25 mouse cellular contexts compared by ENCODE assay signal in the genomic region with DNA sequence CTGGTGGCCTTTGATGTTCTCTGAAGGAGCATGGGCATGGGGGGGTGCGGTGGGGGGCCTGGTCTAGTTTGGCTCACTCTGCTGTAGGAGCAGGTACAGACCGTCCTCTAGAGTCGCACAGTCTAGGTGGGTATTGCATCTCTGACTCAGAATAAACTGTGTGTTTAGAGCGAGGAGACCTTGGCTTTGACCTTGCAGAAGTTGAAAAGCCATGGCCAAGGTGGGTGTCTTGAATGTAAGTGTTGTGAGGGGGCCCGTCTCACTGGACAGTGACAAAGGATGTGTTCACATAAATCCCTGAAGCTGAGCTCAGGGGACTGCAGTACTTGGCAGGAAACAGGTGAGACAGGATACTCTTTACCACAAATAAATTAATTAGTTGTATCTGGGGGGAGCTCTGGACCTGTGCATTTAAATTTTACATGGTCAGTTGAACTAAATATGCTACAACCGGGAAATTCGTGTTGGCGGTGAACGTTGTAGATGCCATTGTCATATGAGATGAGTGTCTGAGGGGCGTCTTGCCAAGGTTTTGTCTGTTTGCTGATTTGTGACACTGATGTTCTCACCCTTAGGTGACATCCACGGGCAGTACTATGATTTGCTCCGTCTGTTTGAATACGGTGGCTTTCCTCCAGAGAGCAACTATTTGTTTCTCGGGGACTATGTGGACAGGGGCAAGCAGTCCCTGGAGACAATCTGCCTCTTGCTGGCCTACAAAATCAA. TPM values are rescaled to one million over a fixed set of nuclear protein-coding genes. Genes with fewer than 3 reads are reported as not detected.
A peak's percentile ranks its signal among the peaks of the same experiment; 100 is the strongest.
DNase-seq lines count a peak whose midpoint lies in the region; ATAC-seq and TF ChIP-seq lines count a peak whose summit lies in the region.
"Had no signal": no experiment of that assay in that cellular context is flagged by ENCODE, and none has a peak within 500 bp of the region (broad histone marks: within the 10 kb centered on the region; RNA-seq: fewer than 3 reads in every experiment).

No protein-coding gene starts in this region.

- TF ChIP-seq POLR2A in kidney, adult 2 months (IDR thresholded peaks at IDR 0.05; ENCODE audit: low read depth, low read length) = no peak

- H3K27ac ChIP-seq in heart, embryonic 12.5 days (ENCODE audit: poor library complexity, severe bottlenecking) = 0 out of 2 replicates have a peak overlapping the region, but pooled peaks have one; percentile 52
- no peak overlapping the region for H3K27ac ChIP-seq in kidney, adult 2 months (ENCODE audit: insufficient read depth, low read depth, low read length)
- no peak overlapping the region for H3K27ac ChIP-seq in kidney, embryonic 14.5 days (ENCODE audit: low read depth, low read length)
- no peak overlapping the region for H3K27ac ChIP-seq in lung, postnatal 0 days (ENCODE audit: low read length)
- H3K27ac ChIP-seq: embryonic facial prominence, embryonic 10.5 days; forebrain, embryonic 13.5 days; heart, embryonic 10.5 days; hindbrain, embryonic 15.5 days had no signal

- peaks cover 50% of the 10 kb centered on the region for H3K4me1 ChIP-seq in heart, embryonic 12.5 days (replicated peaks)
- peaks cover 41% of the 10 kb centered on the region for H3K4me1 ChIP-seq in kidney, adult 2 months (ENCODE audit: control insufficient read depth, insufficient read depth, low read length)
- peaks cover 27% of the 10 kb centered on the region for H3K4me1 ChIP-seq in kidney, embryonic 14.5 days (ENCODE audit: control insufficient read depth, insufficient read depth, low read length)
- peaks cover 9% of the 10 kb centered on the region; the same call in 1 of the 2 replicates for H3K4me1 ChIP-seq in lung, postnatal 0 days (ENCODE audit: insufficient read depth, low read depth, low read length)

- no peak overlapping the region for H3K9ac ChIP-seq in heart, embryonic 12.5 days
- no peak overlapping the region for H3K9ac ChIP-seq in kidney, embryonic 14.5 days (ENCODE audit: low read depth, low read length)
- no peak overlapping the region for H3K9ac ChIP-seq in lung, postnatal 0 days (replicated peaks; ENCODE audit: low read depth)
- H3K9ac ChIP-seq: forebrain, embryonic 13.5 days; forebrain, postnatal 0 days; hindbrain, embryonic 15.5 days had no signal

- 85% methylated on average over 14 of the region's 14 CpGs for WGBS in heart, embryonic 12.5 days
- 64% methylated on average over 14 of the region's 14 CpGs for WGBS in kidney, adult 2 months
- WGBS in kidney, embryonic 14.5 days = 86% methylated on average over 14 of the region's 14 CpGs
- WGBS in lung, postnatal 0 days = 65% methylated on average over 14 of the region's 14 CpGs

- no peaks in the 10 kb centered on the region for H3K27me3 ChIP-seq in heart, embryonic 12.5 days (replicated peaks)
- no peaks in the 10 kb centered on the region for H3K27me3 ChIP-seq in kidney, adult 2 months (replicated peaks; ENCODE audit: control insufficient read depth, insufficient read depth, low read length)
- no peaks in the 10 kb centered on the region for H3K27me3 ChIP-seq in kidney, embryonic 14.5 days (ENCODE audit: control insufficient read depth, insufficient read depth, low read length)
- no peaks in the 10 kb centered on the region for H3K27me3 ChIP-seq in lung, postnatal 0 days (replicated peaks; ENCODE audit: insufficient read depth, low read length)
- H3K27me3 ChIP-seq: CH12.LX; forebrain, embryonic 13.5 days; hindbrain, embryonic 15.5 days; Patski had no signal

- no peak for TF ChIP-seq CTCF in kidney, adult 2 months (conservative IDR thresholded peaks at IDR 0.05; ENCODE audit: insufficient read depth, insufficient read length, low read depth, low read length)
- TF ChIP-seq CTCF in lung, postnatal 0 days (IDR thresholded peaks at IDR 0.05) = no peak

- no peak for ATAC-seq in heart, embryonic 12.5 days (ENCODE audit: insufficient number of reproducible peaks, low FRiP score)
- ATAC-seq in kidney, embryonic 14.5 days (ENCODE audit: low FRiP score, low TSS enrichment) = no peak
- ATAC-seq in lung, postnatal 0 days = no peak
- ATAC-seq: activated CD4-positive, CD25-positive, alpha-beta regulatory T cell, adult 4 months; forebrain, embryonic 13.5 days; forebrain, postnatal 0 days; intestine, embryonic 16.5 days; Patski had no signal

- intact Hi-C loops in heart, postnatal 14 days (cut with DNase I) = no loop called here

- no peak for TF ChIP-seq EP300 in lung, postnatal 0 days (IDR thresholded peaks at IDR 0.05)

- H3K4me3 ChIP-seq in heart, embryonic 12.5 days = no peak overlapping the region
- H3K4me3 ChIP-seq in kidney, adult 2 months (ENCODE audit: insufficient read depth, low read depth, low read length) = no peak overlapping the region
- no peak overlapping the region for H3K4me3 ChIP-seq in kidney, embryonic 14.5 days (ENCODE audit: low read length)
- no peak overlapping the region for H3K4me3 ChIP-seq in lung, postnatal 0 days (ENCODE audit: low read depth, low read length)
- H3K4me3 ChIP-seq: embryonic facial prominence, embryonic 10.5 days; forebrain, embryonic 13.5 days; heart, embryonic 10.5 days; hindbrain, embryonic 15.5 days had no signal

- no peak overlapping the region for H3K4me2 ChIP-seq in heart, embryonic 12.5 days
- H3K4me2 ChIP-seq in kidney, embryonic 14.5 days (replicated peaks; ENCODE audit: low read depth, low read length) = no peak overlapping the region
- H3K4me2 ChIP-seq in lung, postnatal 0 days (replicated peaks; ENCODE audit: low read depth, low read length) = no peak overlapping the region
- H3K4me2 ChIP-seq: forebrain, embryonic 13.5 days; hindbrain, embryonic 15.5 days had no signal

- H3K36me3 ChIP-seq in heart, embryonic 12.5 days = peaks cover 90% of the 10 kb centered on the region
- peaks cover 9% of the 10 kb centered on the region; the same call in 1 of the 2 replicates for H3K36me3 ChIP-seq in kidney, adult 2 months (ENCODE audit: control insufficient read depth, insufficient read depth, low read length)
- H3K36me3 ChIP-seq in kidney, embryonic 14.5 days (ENCODE audit: control insufficient read depth, insufficient read depth, low read length) = peaks cover 99% of the 10 kb centered on the region
- H3K36me3 ChIP-seq in lung, postnatal 0 days (ENCODE audit: insufficient read depth, low read length) = peaks cover 28% of the 10 kb centered on the region; the same call in 1 of the 2 replicates

- DNase-seq in adrenal gland, postnatal 14 days = peak; percentile 43
- DNase-seq in adrenal gland, postnatal 4 days (ENCODE audit: low spot score in 2 of 2) = no peak
- DNase-seq in heart, postnatal 14 days = no peak
- DNase-seq in kidney, adult 2 months = peak; percentile 57
- DNase-seq in lung, postnatal 0 days (ENCODE audit: low spot score) = peak; percentile 38
- no peak for DNase-seq in lung, postnatal 25 days (ENCODE audit: low spot score)
- DNase-seq: adrenal gland, postnatal 25 days; cerebellum, adult 8-10 months; forebrain, postnatal 0 days; gastrocnemius, postnatal 36 days; heart, adult 11 months; heart, postnatal 10 days; kidney, adult 9 months had no signal

- no peaks in the 10 kb centered on the region for H3K9me3 ChIP-seq in heart, embryonic 12.5 days (replicated peaks)
- H3K9me3 ChIP-seq in kidney, embryonic 14.5 days (ENCODE audit: control insufficient read depth, low read length) = no peaks in the 10 kb centered on the region
- no peaks in the 10 kb centered on the region for H3K9me3 ChIP-seq in lung, postnatal 0 days (ENCODE audit: low read length)
- H3K9me3 ChIP-seq: embryonic facial prominence, embryonic 10.5 days; forebrain, embryonic 13.5 days; heart, embryonic 10.5 days; hindbrain, embryonic 15.5 days had no signal

RNA-seq across cellular contexts. Expression of gene Ppp1cc, which starts 10.4 kb away (rescaled TPM):
- total RNA-seq in adrenal gland, postnatal 14 days (2021) = 155 and 191 TPM in 2 replicates
- total RNA-seq in adrenal gland, postnatal 4 days (2021) = 100 to 1,000 TPM; 211 to 221 TPM
- polyA plus RNA-seq in heart, embryonic 12.5 days (2016; fragmentation: Nextera tagmentation; extraction: Ambion mirVana) = 222 and 230 TPM in 2 replicates
- total RNA-seq in heart, postnatal 14 days (2021) = 100 to 1,000 TPM; 121 to 152 TPM
- polyA plus RNA-seq in kidney, adult 2 months (2012; rRNA removed) = 75.8 and 91.5 TPM in 2 replicates
- polyA plus RNA-seq in kidney, embryonic 14.5 days (2014; fragmentation: Nextera tagmentation; extraction: Ambion mirVana) = 281 and 296 TPM in 2 replicates
- polyA plus RNA-seq in lung, postnatal 0 days (2015; fragmentation: Nextera tagmentation; extraction: Ambion mirVana) = 137 and 150 TPM in 2 replicates

RNA-seq across cellular contexts. Expression of gene Ccdc63, which starts 27.9 kb away (rescaled TPM):
- not detected in 2 replicates for total RNA-seq in adrenal gland, postnatal 14 days (2021)
- under 1 TPM; 0.20 to 0.28 TPM for total RNA-seq in adrenal gland, postnatal 4 days (2021)
- polyA plus RNA-seq in heart, embryonic 12.5 days (2016; fragmentation: Nextera tagmentation; extraction: Ambion mirVana) = 0.33 and 0.42 TPM in 2 replicates
- total RNA-seq in heart, postnatal 14 days (2021) = not detected
- polyA plus RNA-seq in kidney, adult 2 months (2012; rRNA removed) = 0.09 and 0.14 TPM in 2 replicates
- polyA plus RNA-seq in kidney, embryonic 14.5 days (2014; fragmentation: Nextera tagmentation; extraction: Ambion mirVana) = 0.31 and 0.36 TPM in 2 replicates
- polyA plus RNA-seq in lung, postnatal 0 days (2015; fragmentation: Nextera tagmentation; extraction: Ambion mirVana) = 0.18 TPM in 1 of 2 replicates, not detected in the other
- total RNA-seq: adrenal gland, postnatal 25 days; gastrocnemius, adult 18-20 months; gastrocnemius, postnatal 36 days had no signal
- polyA plus RNA-seq: embryonic facial prominence, embryonic 10.5 days; forebrain, embryonic 13.5 days; hindbrain, embryonic 11.5 days; hindbrain, embryonic 15.5 days; intestine, embryonic 16.5 days; Patski had no signal

RNA-seq across cellular contexts. Expression of gene Hvcn1, which starts 38.1 kb away (rescaled TPM):
- total RNA-seq in adrenal gland, postnatal 14 days (2021) = 2.4 and 16.0 TPM in 2 replicates
- 1 to 10 TPM; 4.1 to 5.8 TPM for total RNA-seq in adrenal gland, postnatal 4 days (2021)
- 1.8 and 2.8 TPM in 2 replicates for polyA plus RNA-seq in heart, embryonic 12.5 days (2016; fragmentation: Nextera tagmentation; extraction: Ambion mirVana)
- 1 to 10 TPM; 1.4 TPM for total RNA-seq in heart, postnatal 14 days (2021)
- polyA plus RNA-seq in kidney, adult 2 months (2012; rRNA removed) = 6.4 and 13.1 TPM in 2 replicates
- polyA plus RNA-seq in kidney, embryonic 14.5 days (2014; fragmentation: Nextera tagmentation; extraction: Ambion mirVana) = 12.7 TPM in 2 replicates
- 3.7 and 3.9 TPM in 2 replicates for polyA plus RNA-seq in lung, postnatal 0 days (2015; fragmentation: Nextera tagmentation; extraction: Ambion mirVana)

Comparison
In these comparisons a context has a peak if more than half of its experiments do, and no peak if none do; other contexts are left out.
1. DNase-seq: peak in adrenal gland, postnatal 14 days (single experiment), kidney, adult 2 months (single experiment) and lung, postnatal 0 days (single experiment); none in adrenal gland, postnatal 4 days (0 of 2), heart, postnatal 14 days (0 of 2) and lung, postnatal 25 days (single experiment).